Mouse (Mus musculus) C2C12 (cell line): ENCODE measurements around the gene Akr1b3.

Experiments
- CTCF ChIP-seq: IDR thresholded peaks from one replicate; pipeline ENCODE4 v1.5.1; 2011; ENCODE audit not compliant: control insufficient read depth, insufficient read depth, insufficient read length
- USF1 ChIP-seq: IDR thresholded peaks from one replicate; pipeline ENCODE4 v1.6.1; 2011; ENCODE audit warnings: low read depth, mild to moderate bottlenecking, control low read depth, moderate library complexity

GRCm38 (mm10) chr6:34337799-34338198, 20.5 kb upstream of the Akr1b3 start:
- TF ChIP-seq USF1: no peak
- no peak for TF ChIP-seq CTCF
